Mouse (Mus musculus) layer of hippocampus, adult 6 months (tissue): ENCODE results near the gene Styxl1. TPM values are rescaled to one million over a fixed set of nuclear protein-coding genes. Genes with fewer than 3 reads are reported as not detected.

Source experiments
- long read RNA-seq, 2 experiments: library from polyadenylated mRNA; unstranded; transcript quantifications; one replicate each; pipeline ENCODE4 v2.0.0; 2019 to 2020
- microRNA-seq: library from miRNA; unstranded; fragments of <30 nt; microRNA quantifications from one replicate; pipeline ENCODE4 v1.2.0, GENCODE M21; 2020
- polyA plus RNA-seq: library from polyadenylated mRNA; unstranded; fragments of <200 nt; fragmentation: Nextera tagmentation; gene quantifications from 2 replicates; pipeline ENCODE4 v1.2.3, GENCODE M21; 2021

Gene Styxl1
- polyA plus RNA-seq: 0.55 and 0.89 TPM in 2 replicates
- long read RNA-seq, experiment 1, partial matches to known transcripts: 0 of 1 reads
- long read RNA-seq, experiment 1, other reads (novel, unspliced or antisense): 0 of 1 reads
- long read RNA-seq, experiment 2: 0 reads

DNA sequence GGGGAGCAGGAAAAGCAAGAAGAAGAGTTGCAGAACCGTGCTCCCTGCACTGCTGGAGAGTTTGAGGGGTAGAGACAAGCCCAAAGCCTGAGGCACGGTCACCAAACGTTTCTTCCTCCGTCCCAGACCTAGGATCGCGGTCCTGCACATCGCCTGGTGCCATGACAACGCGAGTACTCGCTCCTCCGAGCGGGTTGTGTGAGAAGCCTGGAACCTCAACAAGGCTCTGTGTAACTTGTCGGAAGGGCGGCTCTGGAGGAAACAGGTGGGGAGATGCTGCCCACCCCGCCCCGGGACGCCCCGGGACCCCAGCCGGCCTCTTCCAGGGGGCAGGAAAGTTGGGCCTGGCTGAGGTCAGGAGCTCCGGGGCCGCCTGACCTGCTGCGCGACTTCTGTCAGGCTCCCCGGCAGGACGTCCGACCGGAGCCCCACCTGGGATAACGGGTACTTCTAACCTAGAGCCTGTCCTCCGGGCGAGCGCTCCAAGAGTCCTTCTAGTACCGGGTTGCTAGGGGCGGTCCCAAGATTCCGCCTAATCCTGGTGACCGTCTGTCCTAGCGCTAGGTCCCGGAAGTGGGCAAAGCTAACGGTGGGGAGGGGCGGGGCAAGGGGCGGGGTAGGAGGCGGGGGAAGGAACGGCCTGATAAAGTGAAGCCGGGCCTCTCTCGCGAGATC, at the start of gene Styxl1:
Gene Styxl1, minus strand, starts transcription at position 590 of the 675 bp plus-strand sequence.

GRCm38 (mm10) chr5:135806555-135807262, 28.5 kb upstream of the Styxl1 start, which contains the start of gene Srrm3:
Gene Srrm3, plus strand, starts transcription at chr5:135806890.

GRCm38 (mm10) chr5:135778471-135779445, 573 bp upstream of the Styxl1 start, which contains the start of gene Mdh2:
Gene Mdh2, plus strand, starts transcription at chr5:135778480.

DNA sequence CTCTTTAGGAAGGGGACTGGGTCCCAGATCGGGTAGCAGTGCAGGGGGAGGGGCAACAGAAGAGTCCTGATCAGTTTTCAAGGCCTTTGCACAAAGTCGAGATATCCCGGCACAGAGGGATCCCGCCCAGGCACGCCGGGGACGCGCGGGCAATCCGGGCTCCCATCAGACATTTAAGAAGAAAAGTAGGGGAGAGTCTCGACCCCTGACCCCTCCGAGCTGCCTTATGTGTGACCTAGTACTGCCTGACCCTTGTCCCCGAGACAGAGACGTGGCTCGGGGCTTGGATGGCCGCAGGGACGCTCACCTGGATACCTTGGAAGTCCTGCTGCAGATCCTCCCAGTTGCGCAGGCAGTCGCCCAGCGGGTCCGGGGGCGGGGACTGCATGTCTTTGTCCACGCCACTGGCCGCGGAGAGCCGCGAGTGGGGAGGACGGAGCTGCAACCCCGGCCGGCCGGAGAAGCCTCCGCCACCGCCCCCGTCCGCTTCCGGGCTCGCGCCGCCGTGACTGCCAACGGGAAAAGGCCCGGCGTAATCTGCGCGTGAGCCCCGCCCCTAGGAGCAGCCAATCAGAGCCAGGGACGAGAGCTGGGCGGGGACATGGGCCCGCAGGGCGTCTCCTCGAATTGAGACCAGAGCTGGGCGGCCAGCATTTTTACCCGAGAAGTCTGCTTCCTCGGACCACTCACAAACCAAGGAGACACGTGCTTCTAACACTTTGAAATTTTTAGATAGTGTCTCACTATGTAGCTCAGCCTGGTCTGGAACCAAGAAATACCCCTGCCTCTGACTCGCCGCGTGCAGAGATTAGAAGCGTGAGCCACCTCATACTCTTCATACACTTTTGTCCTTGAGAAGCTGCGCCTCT, 34.2 kb downstream of the Styxl1 start, which contains the start of gene Tmem120a:
Gene Tmem120a, minus strand, starts transcription at position 708 of the 869 bp plus-strand sequence.

Small RNA genes lying within 50 kb of the gene (microRNA-seq; reads per million reads assigned to microRNA genes)
- gene Mir7034: not detected

Other genes with a start within 250 kb of the Styxl1 start
- gene Hip1, start 233.3 kb downstream of the Styxl1 start, polyA plus RNA-seq: 9.8 and 10.1 TPM in 2 replicates
- gene Ccl26, start 214.8 kb downstream of the Styxl1 start, polyA plus RNA-seq: not detected in 2 replicates
- 0.29 and 0.67 TPM in 2 replicates for gene Ccl24, start 205.3 kb downstream of the Styxl1 start, polyA plus RNA-seq
- 112 and 115 TPM in 2 replicates for gene Rhbdd2, start 145.8 kb downstream of the Styxl1 start, polyA plus RNA-seq
- 50.8 and 54.4 TPM in 2 replicates for gene Por, start 108.4 kb downstream of the Styxl1 start, polyA plus RNA-seq
- gene Tmem120a, start 33.9 kb downstream of the Styxl1 start, polyA plus RNA-seq: 33.8 and 35.6 TPM in 2 replicates
- gene Mdh2, start 95 bp upstream of the Styxl1 start, polyA plus RNA-seq: 906 and 921 TPM in 2 replicates
- gene Srrm3, start 28.5 kb upstream of the Styxl1 start, polyA plus RNA-seq: 16.5 and 16.8 TPM in 2 replicates
- gene Hspb1, start 109.5 kb upstream of the Styxl1 start, polyA plus RNA-seq: 28.3 and 33.6 TPM in 2 replicates
- gene Ywhag, start 156.2 kb upstream of the Styxl1 start, polyA plus RNA-seq: 463 and 554 TPM in 2 replicates
- 0.93 and 0.94 TPM in 2 replicates for gene Ssc4d, start 196.1 kb upstream of the Styxl1 start, polyA plus RNA-seq
- 0.18 and 0.56 TPM in 2 replicates for gene Zp3, start 201.7 kb upstream of the Styxl1 start, polyA plus RNA-seq
- 7.4 and 7.7 TPM in 2 replicates for gene Dtx2, start 216.4 kb upstream of the Styxl1 start, polyA plus RNA-seq